Mouse (Mus musculus) limb, embryonic 11.5 days (tissue): ENCODE results near the gene Ier3. TPM values are rescaled to one million over a fixed set of nuclear protein-coding genes. Genes with fewer than 3 reads are reported as not detected.

Experiments
- ATAC-seq: fragments of 200-750 bp; cut with Nextera tagmentation; 2 replicates; pipeline ENCODE4 v1.8.0; 2017; ENCODE audit warnings: low read depth; ENCODE audit not compliant: insufficient number of reproducible peaks, low FRiP score, low TSS enrichment
- DNase-seq: peaks from one replicate; pipeline ENCODE4 v3.0.0-alpha.2; 2015; ENCODE audit warnings: low spot score
- H3K27ac ChIP-seq: fragments of 300-500 bp; sonication (generic); replicated peaks from 2 replicates; pipeline ENCODE4 v1.5.1; 2014; ENCODE audit warnings: low read depth, mild to moderate bottlenecking, low read length
- H3K27me3 ChIP-seq: fragments of 300-500 bp; sonication (generic); 2 replicates; pipeline ENCODE4 v1.6.1; 2014; ENCODE audit warnings: mild to moderate bottlenecking, low read length, mixed read lengths; ENCODE audit not compliant: control insufficient read depth, insufficient read depth
- H3K36me3 ChIP-seq: fragments of 300-500 bp; sonication (generic); 2 replicates; pipeline ENCODE4 v1.6.1; 2014; ENCODE audit warnings: mild to moderate bottlenecking, low read length, moderate library complexity, mixed read lengths; ENCODE audit not compliant: control insufficient read depth, insufficient read depth
- H3K4me1 ChIP-seq: fragments of 300-500 bp; sonication (generic); 2 replicates; pipeline ENCODE4 v1.6.1; 2014; ENCODE audit warnings: low read length, mixed read lengths; ENCODE audit not compliant: control insufficient read depth, insufficient read depth
- H3K4me2 ChIP-seq: fragments of 300-500 bp; sonication (generic); 2 replicates; pipeline ENCODE4 v1.6.1; 2014; ENCODE audit warnings: low read depth, mild to moderate bottlenecking, moderate library complexity; ENCODE audit not compliant: severe bottlenecking
- H3K4me3 ChIP-seq: fragments of 300-500 bp; sonication (generic); 2 replicates; pipeline ENCODE4 v1.5.1; 2014; ENCODE audit warnings: low read depth, low read length
- H3K9ac ChIP-seq: fragments of 300-500 bp; sonication (generic); 2 replicates; pipeline ENCODE4 v1.6.1; 2014; ENCODE audit warnings: mild to moderate bottlenecking, low read length
- H3K9me3 ChIP-seq: fragments of 300-500 bp; sonication (generic); 2 replicates; pipeline ENCODE4 v1.6.1; 2016; ENCODE audit warnings: low read length; ENCODE audit not compliant: control insufficient read depth
- WGBS: fragments of 180-500 bp; shearing (Covaris S2); extraction: QIAGEN DNeasy Blood & Tissue Kit; methylation state at CpG from one replicate; pipeline ENCODE4 v1.1.7; 2014; 5-methylcytosine and 5-hydroxymethylcytosine counted together
- polyA plus RNA-seq: library from polyadenylated mRNA; unstranded; fragments of >200 nt; fragmentation: Nextera tagmentation; extraction: Ambion mirVana; gene quantifications from 2 replicates; pipeline ENCODE4 v1.2.1, GENCODE M21; 2014

Gene Ier3
- polyA plus RNA-seq = 2.7 and 3.1 TPM in 2 replicates

DNA sequence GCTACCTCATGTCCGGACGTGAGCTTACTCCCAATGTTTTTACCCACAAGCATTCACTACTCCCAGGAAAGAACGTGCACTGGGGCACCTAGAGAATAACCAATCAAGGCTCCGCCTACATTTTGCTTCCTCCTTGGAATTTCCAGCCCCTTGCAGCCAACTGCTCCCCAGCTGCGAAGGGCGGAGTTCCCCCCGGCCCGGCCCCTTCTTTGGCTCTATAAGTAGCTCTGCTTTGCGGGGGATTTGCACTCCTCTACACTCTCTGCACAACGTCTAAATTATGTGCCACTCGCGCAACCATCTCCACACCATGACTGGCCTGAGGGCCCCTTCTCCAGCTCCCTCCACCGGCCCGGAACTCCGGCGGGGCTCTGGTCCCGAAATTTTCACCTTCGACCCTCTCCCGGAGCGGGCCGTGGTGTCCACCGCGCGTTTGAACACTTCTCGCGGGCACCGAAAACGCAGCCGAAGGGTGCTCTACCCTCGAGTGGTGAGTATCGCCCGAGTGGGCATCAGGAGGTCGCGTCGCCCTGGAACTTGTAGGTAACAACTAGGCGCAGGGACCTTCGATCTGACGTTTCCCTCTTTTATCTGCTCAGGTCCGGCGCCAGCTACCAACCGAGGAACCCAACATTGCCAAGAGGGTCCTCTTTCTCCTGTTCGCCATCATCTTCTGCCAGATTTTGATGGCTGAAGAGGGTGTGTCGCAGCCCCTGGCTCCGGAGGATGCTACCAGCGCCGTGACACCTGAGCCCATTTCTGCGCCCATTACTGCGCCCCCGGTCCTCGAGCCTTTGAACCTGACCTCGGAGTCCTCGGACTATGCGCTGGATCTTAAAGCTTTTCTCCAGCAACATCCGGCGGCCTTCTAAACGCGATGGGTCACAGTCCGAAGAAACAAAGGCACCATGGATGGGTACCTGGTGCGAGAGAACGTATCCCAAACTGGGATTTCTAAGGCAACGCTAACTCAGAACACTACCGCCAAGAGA lies at the start of gene Ier3:
Ier3 (plus strand) TSS at position 246 of the 992 bp plus-strand sequence.
- H3K36me3 ChIP-seq = peaks cover 6% of the 10 kb centered on the region; the same call in 1 of the 2 replicates
- no peak within 1 kb of the TSS for H3K27ac ChIP-seq
- no peaks in the 10 kb centered on the region for H3K9me3 ChIP-seq
- H3K9ac ChIP-seq = peak within 1 kb of the TSS; percentile 50
- 0 out of 2 replicates have a peak, but pooled peaks cover 2% of the 10 kb centered on the region for H3K27me3 ChIP-seq
- peak within 1 kb of the TSS; percentile 66 for H3K4me3 ChIP-seq
- ATAC-seq (no peak), DNase-seq (peak; percentile 83)
- peak within 1 kb of the TSS; percentile 92 for H3K4me2 ChIP-seq
- under 1% methylated on average over 62 of the region's 62 CpGs for WGBS
- peaks cover 14% of the 10 kb centered on the region; the same call in 1 of the 2 replicates for H3K4me1 ChIP-seq

DNA sequence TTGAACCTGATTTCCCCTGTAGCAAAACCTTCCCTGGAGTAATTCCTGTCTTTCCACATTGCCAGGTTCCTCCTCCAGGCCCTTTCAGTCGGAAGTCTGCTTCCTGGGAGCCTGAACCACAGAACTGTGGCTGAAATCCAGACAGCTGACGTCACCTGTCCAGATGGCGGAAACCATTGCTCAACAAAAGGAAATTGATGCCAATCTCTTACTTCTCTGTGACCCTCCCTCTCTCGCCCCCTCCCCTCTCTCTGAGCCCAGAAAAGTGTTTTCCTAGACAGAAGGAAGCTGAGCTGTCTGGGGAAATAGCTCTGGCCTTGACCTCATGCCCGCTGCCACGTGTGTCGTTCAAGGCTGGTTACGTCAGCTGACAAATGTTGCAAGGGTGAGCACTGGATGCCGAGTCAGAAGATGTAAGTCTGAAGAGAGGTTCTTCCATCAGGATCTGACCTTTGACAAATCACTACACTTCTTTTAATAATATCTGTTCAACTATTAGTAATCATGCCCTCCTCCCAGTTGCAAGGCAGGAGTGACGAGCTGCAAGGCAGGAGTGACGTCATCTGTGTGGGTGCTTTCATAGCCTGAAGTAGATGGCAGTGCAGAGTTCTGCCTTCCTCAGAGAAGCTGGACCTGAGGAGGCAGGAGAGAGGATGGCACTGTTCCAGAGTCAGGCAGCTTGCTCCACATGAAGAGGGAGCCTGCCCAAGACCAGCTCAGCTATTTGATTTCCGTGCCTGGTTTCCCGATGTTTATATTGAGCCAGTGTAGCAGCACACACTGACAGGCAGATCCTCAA lies 44.5 kb upstream of the Ier3 start:
- 0 out of 2 replicates have a peak, but pooled peaks have one; percentile 39 for ATAC-seq
- Histone ChIP-seq H3K4me1 (no peaks in the 10 kb centered on the region), H3K9ac (no peak overlapping the region), H3K9me3 (no peaks in the 10 kb centered on the region), H3K4me2 (no peak overlapping the region), H3K27me3 (no peaks in the 10 kb centered on the region), H3K27ac (no peak overlapping the region), H3K4me3 (no peak overlapping the region), H3K36me3 (no peaks in the 10 kb centered on the region)
- WGBS = 63% methylated on average over 13 of the region's 13 CpGs
- DNase-seq = peak; percentile 23

DNA sequence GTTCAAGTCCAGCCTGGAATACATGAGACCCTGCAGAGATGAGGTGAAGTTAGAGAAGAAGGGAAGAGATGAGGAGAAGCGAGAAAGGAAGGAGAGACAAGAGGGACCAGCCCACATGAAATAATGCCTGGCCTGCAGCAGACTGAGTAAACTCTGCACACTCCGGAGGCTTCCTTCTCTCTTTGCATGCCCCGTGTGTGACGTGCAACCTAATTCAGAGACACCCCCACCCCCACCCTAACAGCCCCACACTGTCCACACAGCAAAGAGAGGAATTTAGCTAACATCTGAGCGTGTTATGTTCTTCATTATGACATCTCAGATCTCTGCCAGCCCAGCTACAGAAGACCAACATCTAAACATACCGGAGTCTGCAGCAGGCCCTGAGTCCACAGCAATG lies 42.5 kb upstream of the Ier3 start:
- H3K4me2 ChIP-seq = no peak overlapping the region
- H3K9me3 ChIP-seq = no peaks in the 10 kb centered on the region
- H3K4me3 ChIP-seq = no peak overlapping the region
- DNase-seq (no peak), ATAC-seq (no peak)
- H3K36me3 ChIP-seq = no peaks in the 10 kb centered on the region
- no peak overlapping the region for H3K27ac ChIP-seq
- H3K4me1 ChIP-seq = no peaks in the 10 kb centered on the region
- H3K27me3 ChIP-seq = no peaks in the 10 kb centered on the region
- 71% methylated on average over 6 of the region's 6 CpGs for WGBS
- H3K9ac ChIP-seq = no peak overlapping the region

DNA sequence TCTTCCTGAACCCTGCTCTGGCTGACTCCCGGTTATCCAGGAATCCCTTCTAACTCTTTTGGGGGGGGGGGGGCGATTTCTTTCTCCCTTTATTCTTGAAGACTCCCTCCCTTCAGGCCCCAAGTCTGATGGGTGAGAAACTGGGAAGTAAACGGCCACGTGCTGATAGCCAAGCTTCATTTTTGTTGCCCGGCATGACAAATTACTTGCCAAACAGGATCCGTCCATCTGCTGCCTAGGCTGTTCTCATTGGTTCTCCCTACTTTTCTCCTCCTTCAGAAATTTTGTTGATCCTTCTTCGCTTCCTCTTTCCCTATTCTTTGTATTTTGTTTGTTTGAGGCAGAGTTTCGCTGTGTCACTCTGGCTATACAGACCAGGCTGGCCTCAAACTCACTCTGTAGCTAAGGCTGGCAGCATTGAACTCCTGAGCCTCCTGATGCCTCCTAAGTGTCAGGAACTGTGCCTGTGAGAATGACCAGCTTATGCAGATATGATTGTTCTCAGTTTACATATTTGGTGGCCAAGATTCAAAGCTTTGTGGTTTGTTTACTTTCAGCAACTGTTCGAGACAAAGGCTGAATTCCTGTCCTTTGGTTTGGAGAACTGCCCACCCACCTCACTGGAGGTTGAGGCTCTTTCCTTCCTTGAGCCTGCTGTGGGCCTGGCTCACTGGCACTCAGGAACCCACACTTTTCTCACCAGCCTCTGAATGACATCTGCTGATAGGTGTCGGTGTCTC lies 41.8 kb upstream of the Ier3 start:
- no peaks in the 10 kb centered on the region for H3K9me3 ChIP-seq
- H3K27ac ChIP-seq = no peak overlapping the region
- DNase-seq = no peak
- H3K9ac ChIP-seq = no peak overlapping the region
- no peak overlapping the region for H3K4me2 ChIP-seq
- H3K36me3 ChIP-seq = no peaks in the 10 kb centered on the region
- H3K4me3 ChIP-seq = no peak overlapping the region
- H3K27me3 ChIP-seq = no peaks in the 10 kb centered on the region
- WGBS = 72% methylated on average over 10 of the region's 10 CpGs
- ATAC-seq = no peak
- no peaks in the 10 kb centered on the region for H3K4me1 ChIP-seq

DNA sequence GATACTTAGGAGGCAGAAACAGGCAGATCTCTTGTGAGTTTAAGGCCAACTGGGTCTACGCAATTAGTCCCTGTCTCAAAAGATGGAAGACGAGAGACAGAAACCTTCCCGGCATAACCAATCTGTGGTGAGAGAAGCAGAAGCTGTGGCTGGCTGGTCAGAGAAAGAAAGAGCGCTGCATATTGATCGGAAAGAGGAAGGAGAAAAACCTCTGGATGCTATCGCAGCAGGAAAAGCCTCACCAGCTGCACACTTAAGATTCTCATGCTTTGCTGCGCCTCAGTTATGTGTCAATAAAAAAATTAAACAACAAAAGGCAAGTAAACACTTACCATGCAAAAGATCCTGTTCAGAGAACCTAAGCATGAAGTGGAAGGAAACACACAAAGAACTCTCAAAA lies 41.1 kb upstream of the Ier3 start:
- ATAC-seq (no peak), DNase-seq (no peak)
- H3K9ac ChIP-seq = no peak overlapping the region
- H3K4me3 ChIP-seq = no peak overlapping the region
- no peak overlapping the region for H3K27ac ChIP-seq
- H3K9me3 ChIP-seq = no peaks in the 10 kb centered on the region
- no peaks in the 10 kb centered on the region for H3K27me3 ChIP-seq
- H3K36me3 ChIP-seq = no peaks in the 10 kb centered on the region
- WGBS = 90% methylated on average over 7 of the region's 7 CpGs
- H3K4me1 ChIP-seq = no peaks in the 10 kb centered on the region
- no peak overlapping the region for H3K4me2 ChIP-seq

DNA sequence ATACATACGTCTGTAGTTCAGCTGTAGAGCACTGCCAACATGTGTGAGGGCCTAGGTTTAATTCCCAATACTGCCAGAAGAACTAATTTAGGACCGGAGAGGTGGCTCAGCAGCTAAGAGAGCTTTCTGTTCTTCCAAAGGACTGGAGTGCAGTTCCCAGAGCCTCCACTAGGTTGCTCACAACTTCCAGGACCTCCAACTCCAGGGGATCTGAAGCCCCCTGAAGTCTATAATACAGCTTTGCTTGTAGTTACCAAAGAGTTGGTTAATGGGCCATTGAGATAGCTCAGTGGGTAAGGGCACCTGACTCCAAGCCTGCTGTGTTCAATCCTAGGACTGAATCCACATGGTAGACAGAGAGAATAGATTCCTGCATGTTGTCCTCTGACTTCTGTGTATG lies 39.1 kb upstream of the Ier3 start:
- peak; percentile 47 for DNase-seq

DNA sequence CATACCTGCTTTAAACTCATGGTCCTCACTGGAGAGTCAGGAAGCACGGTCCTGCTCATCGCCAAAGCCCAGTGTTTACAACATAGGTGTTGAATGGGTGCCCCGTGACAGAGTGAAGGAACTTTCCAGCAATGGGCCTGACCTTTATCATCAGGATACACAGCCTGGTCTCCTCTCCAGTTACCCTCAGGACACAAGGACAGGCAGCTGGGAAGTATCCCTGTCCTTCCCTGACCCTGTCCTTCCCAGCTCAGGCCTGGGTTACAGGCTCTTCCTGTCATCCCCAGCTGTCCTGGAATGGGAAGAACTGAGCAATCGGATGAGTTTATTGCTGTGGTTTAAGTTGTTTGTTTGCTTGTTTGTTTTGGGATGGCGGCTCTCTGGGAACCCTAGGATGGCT lies 38.6 kb upstream of the Ier3 start:
- H3K27ac ChIP-seq = no peak overlapping the region
- DNase-seq (no peak), ATAC-seq (no peak)
- H3K9me3 ChIP-seq = no peaks in the 10 kb centered on the region
- no peak overlapping the region for H3K4me3 ChIP-seq
- 84% methylated on average over 5 of the region's 5 CpGs for WGBS
- no peak overlapping the region for H3K4me2 ChIP-seq
- no peaks in the 10 kb centered on the region for H3K4me1 ChIP-seq
- H3K27me3 ChIP-seq = no peaks in the 10 kb centered on the region
- H3K36me3 ChIP-seq = no peaks in the 10 kb centered on the region
- no peak overlapping the region for H3K9ac ChIP-seq

More for the DNA sequence above, 39.1 kb upstream of the Ier3 start:
- no peaks in the 10 kb centered on the region for H3K27me3 ChIP-seq
- no peak overlapping the region for H3K4me3 ChIP-seq
- H3K9me3 ChIP-seq = no peaks in the 10 kb centered on the region
- no peaks in the 10 kb centered on the region for H3K4me1 ChIP-seq
- H3K36me3 ChIP-seq = no peaks in the 10 kb centered on the region
- no peak for ATAC-seq
- WGBS = 78% methylated on average over 2 of the region's 2 CpGs
- H3K4me2 ChIP-seq = no peak overlapping the region
- no peak overlapping the region for H3K9ac ChIP-seq
- no peak overlapping the region for H3K27ac ChIP-seq

DNA sequence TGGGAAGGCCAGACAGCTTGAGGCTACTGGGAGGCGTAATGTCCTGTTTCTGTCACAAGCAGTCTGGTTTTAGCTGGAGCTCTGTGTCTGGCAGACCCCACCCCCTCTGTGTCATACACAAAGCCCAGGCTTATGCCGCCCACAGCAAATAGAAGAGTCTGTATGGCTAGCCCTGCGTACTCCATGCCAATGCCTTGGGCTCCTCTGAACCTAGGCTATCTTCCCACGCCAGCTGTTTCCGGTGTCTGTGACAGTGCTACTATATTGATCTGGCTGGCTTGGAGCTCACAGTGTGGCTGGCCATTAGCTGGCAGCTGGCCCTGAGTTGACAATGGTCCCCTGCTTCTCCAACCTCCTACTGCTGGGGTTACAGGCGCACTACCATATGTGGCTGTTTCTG lies 37.5 kb upstream of the Ier3 start:
- no peak overlapping the region for H3K9ac ChIP-seq
- H3K4me2 ChIP-seq = no peak overlapping the region
- WGBS = 86% methylated on average over 6 of the region's 6 CpGs
- H3K27me3 ChIP-seq = no peaks in the 10 kb centered on the region
- no peak for DNase-seq
- no peak overlapping the region for H3K4me3 ChIP-seq
- no peaks in the 10 kb centered on the region for H3K4me1 ChIP-seq
- no peaks in the 10 kb centered on the region for H3K36me3 ChIP-seq
- no peak overlapping the region for H3K27ac ChIP-seq
- no peak for ATAC-seq
- H3K9me3 ChIP-seq = no peaks in the 10 kb centered on the region
